ENCODE assay signal across 8 mouse cellular contexts in the genomic region with DNA sequence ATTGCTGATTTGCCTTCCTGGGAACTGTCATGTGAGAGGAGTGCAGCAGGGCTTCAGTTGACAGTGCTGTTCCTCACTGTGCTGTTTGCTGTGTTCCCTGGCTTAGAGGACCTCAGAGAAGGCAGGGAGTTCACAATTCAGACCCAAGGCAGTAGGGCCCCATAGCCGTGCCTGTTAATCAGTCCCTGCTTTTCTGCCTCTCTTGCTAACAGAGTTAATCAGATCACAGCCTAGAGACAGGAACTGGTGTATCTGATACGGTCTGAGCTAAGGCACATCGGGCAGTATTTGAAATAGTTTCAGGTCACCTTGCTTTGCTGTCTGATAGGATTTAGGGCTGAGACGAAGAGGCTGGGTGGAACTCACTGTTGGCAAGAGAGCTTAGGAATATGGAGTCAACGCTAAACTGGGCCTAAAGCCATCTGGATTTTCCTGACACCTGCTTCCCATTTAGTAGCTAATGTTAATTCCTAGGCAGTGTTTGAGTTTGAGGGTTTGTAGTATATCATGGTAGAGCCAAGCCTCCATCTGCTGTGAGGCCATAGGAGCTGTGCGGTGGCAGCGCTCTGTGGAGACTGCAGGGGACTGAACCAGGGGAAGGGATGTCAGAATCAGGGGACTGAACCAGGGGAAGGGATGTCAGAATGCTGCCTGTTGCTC. TPM values are rescaled to one million over a fixed set of nuclear protein-coding genes. Genes with fewer than 3 reads are reported as not detected.
DNase-seq lines count a peak whose midpoint lies in the region; ATAC-seq and TF ChIP-seq lines count a peak whose summit lies in the region.

No protein-coding gene starts in this region.

- H3K27ac ChIP-seq in intestine, embryonic 15.5 days = 0 out of 2 replicates have a peak overlapping the region, but pooled peaks have one; percentile 27
- no peak overlapping the region for H3K27ac ChIP-seq in intestine, postnatal 0 days (ENCODE audit: low read depth, low read length)
- H3K27ac ChIP-seq in cerebellum, adult 2 months (ENCODE audit: insufficient read depth, low read length) = peak overlapping the region; percentile 74
- H3K27ac ChIP-seq in midbrain, embryonic 13.5 days = 0 out of 2 replicates have a peak overlapping the region, but pooled peaks have one; percentile 39

- H3K4me2 ChIP-seq in intestine, embryonic 15.5 days (replicated peaks) = no peak overlapping the region
- H3K4me2 ChIP-seq in intestine, postnatal 0 days (replicated peaks; ENCODE audit: low read depth) = no peak overlapping the region
- H3K4me2 ChIP-seq in midbrain, embryonic 13.5 days (replicated peaks) = no peak overlapping the region

- H3K9ac ChIP-seq in intestine, embryonic 15.5 days = no peak overlapping the region
- H3K9ac ChIP-seq in intestine, postnatal 0 days (ENCODE audit: low read depth, low read length) = no peak overlapping the region
- H3K9ac ChIP-seq in midbrain, embryonic 13.5 days (replicated peaks) = no peak overlapping the region

- H3K27me3 ChIP-seq in intestine, embryonic 15.5 days (replicated peaks) = no peaks in the 10 kb centered on the region
- H3K27me3 ChIP-seq in intestine, postnatal 0 days (replicated peaks; ENCODE audit: control insufficient read depth, insufficient read depth, low read length) = no peaks in the 10 kb centered on the region
- H3K27me3 ChIP-seq in cerebellum, adult 2 months (ENCODE audit: control insufficient read depth, insufficient read depth, low read length) = no peaks in the 10 kb centered on the region
- H3K27me3 ChIP-seq in midbrain, embryonic 13.5 days = no peaks in the 10 kb centered on the region

- H3K4me3 ChIP-seq in intestine, embryonic 15.5 days (replicated peaks) = no peak overlapping the region
- no peak overlapping the region for H3K4me3 ChIP-seq in intestine, postnatal 0 days (ENCODE audit: low read depth, low read length)
- no peak overlapping the region for H3K4me3 ChIP-seq in cerebellum, adult 2 months (replicated peaks; ENCODE audit: insufficient read depth, low read depth, low read length)
- H3K4me3 ChIP-seq in midbrain, embryonic 13.5 days (replicated peaks) = no peak overlapping the region

- H3K9me3 ChIP-seq in intestine, embryonic 15.5 days = no peaks in the 10 kb centered on the region
- H3K9me3 ChIP-seq in intestine, postnatal 0 days (ENCODE audit: control insufficient read depth) = no peaks in the 10 kb centered on the region
- H3K9me3 ChIP-seq in midbrain, embryonic 13.5 days = no peaks in the 10 kb centered on the region

- H3K36me3 ChIP-seq in intestine, embryonic 15.5 days = no peaks in the 10 kb centered on the region
- peaks cover 5% of the 10 kb centered on the region; the same call in 1 of the 2 replicates for H3K36me3 ChIP-seq in intestine, postnatal 0 days (ENCODE audit: control insufficient read depth, insufficient read depth)
- peaks cover 7% of the 10 kb centered on the region for H3K36me3 ChIP-seq in midbrain, embryonic 13.5 days

- TF ChIP-seq POLR2A in cerebellum, adult 2 months (IDR thresholded peaks at IDR 0.05; ENCODE audit: borderline replicate concordance, insufficient read depth, low read length) = no peak

- no peak for TF ChIP-seq CTCF in intestine, postnatal 0 days (IDR thresholded peaks at IDR 0.05; ENCODE audit: low read depth)
- no peak for TF ChIP-seq CTCF in cerebellum, adult 2 months (IDR thresholded peaks at IDR 0.05; ENCODE audit: borderline replicate concordance, insufficient read depth, low read depth, low read length)

- ATAC-seq in intestine, embryonic 15.5 days = 0 out of 2 replicates have a peak, but pooled peaks have one; percentile 16
- no peak for ATAC-seq in intestine, postnatal 0 days
- peak; percentile 53; the same call in 1 of the 2 replicates for ATAC-seq in midbrain, embryonic 13.5 days

- 53% methylated on average over 7 of the region's 7 CpGs for WGBS in intestine, embryonic 15.5 days
- WGBS in intestine, postnatal 0 days = 43% methylated on average over 7 of the region's 7 CpGs
- WGBS in cerebellum, adult 2 months = 7% methylated on average over 7 of the region's 7 CpGs
- 60% methylated on average over 7 of the region's 7 CpGs for WGBS in midbrain, embryonic 13.5 days

- DNase-seq in cerebellum, adult 2 months = peak; percentile 52 to 81
- peak; percentile 60 for DNase-seq in forelimb bud, embryonic 11.5 days (ENCODE audit: low read depth, low spot score)
- DNase-seq in layer of hippocampus, postnatal 10 days (ENCODE audit: low spot score in 2 of 2) = no peak
- no peak for DNase-seq in thymus, postnatal 0 days (ENCODE audit: low spot score)
- DNase-seq in adrenal gland, postnatal 36 days = no peak

- H3K4me1 ChIP-seq in intestine, embryonic 15.5 days (replicated peaks) = peaks cover 19% of the 10 kb centered on the region
- H3K4me1 ChIP-seq in intestine, postnatal 0 days (replicated peaks; ENCODE audit: control insufficient read depth, insufficient read depth, low read length) = 0 out of 2 replicates have a peak, but pooled peaks cover 4% of the 10 kb centered on the region
- H3K4me1 ChIP-seq in cerebellum, adult 2 months (ENCODE audit: control insufficient read depth, insufficient read depth, low read length) = peaks cover 25% of the 10 kb centered on the region
- H3K4me1 ChIP-seq in midbrain, embryonic 13.5 days (replicated peaks) = peaks cover 26% of the 10 kb centered on the region

RNA-seq across cellular contexts. Expression of a gene that starts 14.0 kb away (rescaled TPM):
- 32.2 and 32.7 TPM in 2 replicates for polyA plus RNA-seq in intestine, embryonic 15.5 days (2015; fragmentation: Nextera tagmentation; extraction: Ambion mirVana)
- 81.7 and 86.9 TPM in 2 replicates for polyA plus RNA-seq in intestine, postnatal 0 days (2015; fragmentation: Nextera tagmentation; extraction: Ambion mirVana)
- 35.6 and 37.5 TPM in 2 replicates for polyA plus RNA-seq in cerebellum, adult 2 months (2012; rRNA removed)
- 16.2 and 16.4 TPM in 2 replicates for polyA plus RNA-seq in midbrain, embryonic 13.5 days (2015; fragmentation: Nextera tagmentation; extraction: Ambion mirVana)
- total RNA-seq in layer of hippocampus, postnatal 10 days (2021) = 10 to 100 TPM; 58.9 to 61.5 TPM
- polyA plus RNA-seq in thymus, postnatal 0 days (2015; fragmentation: Nextera tagmentation; extraction: Ambion mirVana) = 34.1 and 46.4 TPM in 2 replicates
- total RNA-seq in adrenal gland, postnatal 36 days (2021) = 10 to 100 TPM; 65.2 to 70.7 TPM

RNA-seq across cellular contexts. Expression of a gene that starts 37.1 kb away (rescaled TPM):
- not detected in 2 replicates for polyA plus RNA-seq in intestine, embryonic 15.5 days (2015; fragmentation: Nextera tagmentation; extraction: Ambion mirVana)
- 0.08 TPM in 1 of 2 replicates, not detected in the other for polyA plus RNA-seq in intestine, postnatal 0 days (2015; fragmentation: Nextera tagmentation; extraction: Ambion mirVana)
- polyA plus RNA-seq in cerebellum, adult 2 months (2012; rRNA removed) = not detected in 2 replicates
- not detected in 2 replicates for polyA plus RNA-seq in midbrain, embryonic 13.5 days (2015; fragmentation: Nextera tagmentation; extraction: Ambion mirVana)
- not detected for total RNA-seq in layer of hippocampus, postnatal 10 days (2021)
- polyA plus RNA-seq in thymus, postnatal 0 days (2015; fragmentation: Nextera tagmentation; extraction: Ambion mirVana) = 0.08 and 0.12 TPM in 2 replicates
- total RNA-seq in adrenal gland, postnatal 36 days (2021) = not detected

RNA-seq across cellular contexts. Expression of a gene that starts 49.1 kb away (rescaled TPM):
- 38.4 and 38.9 TPM in 2 replicates for polyA plus RNA-seq in intestine, embryonic 15.5 days (2015; fragmentation: Nextera tagmentation; extraction: Ambion mirVana)
- 22.7 and 23.8 TPM in 2 replicates for polyA plus RNA-seq in intestine, postnatal 0 days (2015; fragmentation: Nextera tagmentation; extraction: Ambion mirVana)
- 63.8 and 64.1 TPM in 2 replicates for polyA plus RNA-seq in cerebellum, adult 2 months (2012; rRNA removed)
- polyA plus RNA-seq in midbrain, embryonic 13.5 days (2015; fragmentation: Nextera tagmentation; extraction: Ambion mirVana) = 53.1 and 53.5 TPM in 2 replicates
- total RNA-seq in layer of hippocampus, postnatal 10 days (2021) = 100 to 1,000 TPM; 104 to 111 TPM
- polyA plus RNA-seq in thymus, postnatal 0 days (2015; fragmentation: Nextera tagmentation; extraction: Ambion mirVana) = 59.4 and 60.0 TPM in 2 replicates
- 10 to 100 TPM; 36.7 to 49.2 TPM for total RNA-seq in adrenal gland, postnatal 36 days (2021)

Comparison
In these comparisons a context has a peak if more than half of its experiments do, and no peak if none do; other contexts are left out.
1. DNase-seq: peak in cerebellum, adult 2 months (2 of 2) and forelimb bud, embryonic 11.5 days (single experiment); none in layer of hippocampus, postnatal 10 days (0 of 2), thymus, postnatal 0 days (single experiment) and adrenal gland, postnatal 36 days (0 of 2).